Mouse (Mus musculus) MEL (cell line): ENCODE measurements around the gene Plxnb1.

ENCODE experiments used
- CHD1 ChIP-seq: IDR thresholded peaks from 2 replicates; pipeline ENCODE4 v1.6.1; 2012; ENCODE audit warnings: low read depth, mild to moderate bottlenecking, inconsistent platforms, low read length, improper control_type of control experiment
- CTCF ChIP-seq, 3 experiments: IDR thresholded peaks in 2 of 3; conservative IDR thresholded peaks in 1 of 3; 2 replicates each; pipeline ENCODE4 v1.5.1; 2011 to 2012; ENCODE audit warnings: low read length in 3 of 3, low read depth in 2 of 3, mild to moderate bottlenecking in 2 of 3, improper control_type of control experiment in 1 of 3, inconsistent platforms in 1 of 3, mixed read lengths in 1 of 3, moderate library complexity in 1 of 3; ENCODE audit not compliant: control insufficient read depth in 1 of 3, insufficient read depth in 1 of 3, poor library complexity in 1 of 3, severe bottlenecking in 1 of 3
- E2F4 ChIP-seq: IDR thresholded peaks from 2 replicates; pipeline ENCODE4 v1.6.1; 2011; ENCODE audit warnings: low read depth, low read length, improper control_type of control experiment, borderline replicate concordance
- EP300 ChIP-seq, 2 experiments: IDR thresholded peaks; 2 replicates each; pipeline ENCODE4 v1.6.1; 2011; ENCODE audit warnings: improper control_type of control experiment in 2 of 2, low read length in 2 of 2, low read depth in 1 of 2, mild to moderate bottlenecking in 1 of 2
- HCFC1 ChIP-seq: IDR thresholded peaks from 2 replicates; pipeline ENCODE4 v1.6.1; 2012; ENCODE audit warnings: low read depth, mild to moderate bottlenecking, inconsistent platforms, low read length, improper control_type of control experiment, moderate library complexity
- POLR2A ChIP-seq, 2 experiments: IDR thresholded peaks; 2 replicates each; pipeline ENCODE4 v1.6.1; 2011 to 2012; ENCODE audit warnings: low read length in 2 of 2, mild to moderate bottlenecking in 2 of 2, control low read depth in 1 of 2, improper control_type of control experiment in 1 of 2, low read depth in 1 of 2, moderate library complexity in 1 of 2; ENCODE audit not compliant: control insufficient read depth in 1 of 2, insufficient read depth in 1 of 2, poor library complexity in 1 of 2
- TCF12 ChIP-seq: IDR thresholded peaks from 2 replicates; pipeline ENCODE4 v1.6.1; 2014; ENCODE audit warnings: low read depth, mild to moderate bottlenecking, inconsistent platforms, low read length, improper control_type of control experiment, moderate library complexity
- USF1 ChIP-seq: IDR thresholded peaks from 2 replicates; pipeline ENCODE4 v1.6.1; 2014; ENCODE audit warnings: low read depth, mild to moderate bottlenecking, inconsistent platforms, low read length, improper control_type of control experiment, moderate library complexity
- ZKSCAN1 ChIP-seq: IDR thresholded peaks from 2 replicates; pipeline ENCODE4 v1.6.1; 2012; ENCODE audit warnings: low read depth, mild to moderate bottlenecking, inconsistent platforms, low read length, improper control_type of control experiment, moderate library complexity

DNA sequence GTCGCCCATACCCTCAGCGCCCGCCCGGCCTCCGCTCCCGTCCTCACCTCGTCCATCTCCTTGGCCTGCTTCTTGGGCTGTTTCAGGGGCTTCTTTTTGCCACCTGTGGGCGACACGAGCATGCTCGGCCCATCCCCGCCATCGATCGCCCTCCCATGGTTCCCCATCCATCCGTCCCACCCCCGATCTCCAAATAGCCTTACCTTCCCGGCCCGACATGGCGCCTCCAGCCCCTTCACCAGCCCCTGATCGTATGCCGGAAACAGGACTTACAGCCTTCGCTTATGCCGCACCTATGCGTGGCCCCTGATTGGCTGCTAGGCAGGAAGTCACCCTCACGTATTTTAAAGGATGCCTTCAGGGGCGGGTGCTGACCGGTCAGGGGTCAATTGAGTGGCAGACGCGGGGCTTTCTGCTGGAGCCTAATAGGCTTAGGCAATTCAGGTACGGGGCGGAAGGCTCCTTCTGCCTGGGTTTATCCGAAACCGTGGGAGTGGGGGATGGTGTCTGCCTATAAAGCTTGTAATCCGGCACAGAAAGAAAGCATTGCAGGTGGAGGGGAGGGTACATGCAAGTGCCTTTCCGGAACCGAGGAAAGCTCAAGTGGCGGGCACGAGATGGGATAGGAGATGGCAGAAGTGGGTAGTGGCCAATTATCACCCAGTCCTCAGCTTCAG is 12.9 kb upstream of the Plxnb1 start, which contains the start of the genes Ccdc51 and Tma7:
- TF ChIP-seq TCF12 (no peak; the same call in 1 of the 2 replicates), CTCF (IDR thresholded peaks at IDR 0.05 in 2 of 3, conservative IDR thresholded peaks at IDR 0.05 in 1 of 3; ENCODE audit: control insufficient read depth in 1 of 3, insufficient read depth in 1 of 3, low read depth in 2 of 3, low read length in 3 of 3, poor library complexity in 1 of 3, severe bottlenecking in 1 of 3) (no peak), CHD1 (no peak), ZKSCAN1 (no peak), HCFC1 (peak; percentile 89), EP300 (IDR thresholded peaks at IDR 0.05; ENCODE audit: low read depth in 1 of 2, low read length in 2 of 2) (no peak), POLR2A (IDR thresholded peaks at IDR 0.05; ENCODE audit: control insufficient read depth in 1 of 2, insufficient read depth in 1 of 2, low read depth in 1 of 2, low read length in 2 of 2, poor library complexity in 1 of 2) (peak; percentile 85 to 94), E2F4 (no peak), USF1 (no peak)
